Mouse (Mus musculus) testis, adult 2 months (tissue): ENCODE data around the gene Alg9.

Experiments used
- CTCF ChIP-seq: fragments of 200-500 bp; IDR thresholded peaks from 2 replicates; pipeline ENCODE4 v1.5.1; 2012; ENCODE audit warnings: low read depth, mild to moderate bottlenecking, inconsistent platforms, low read length, moderate library complexity; ENCODE audit not compliant: control insufficient read depth, insufficient read depth, insufficient replicate concordance
- POLR2A ChIP-seq: fragments of 200-500 bp; IDR thresholded peaks from 2 replicates; pipeline ENCODE4 v1.6.1; 2012; ENCODE audit warnings: low read depth, mild to moderate bottlenecking, inconsistent platforms, low read length, moderate library complexity; ENCODE audit not compliant: control insufficient read depth

DNA sequence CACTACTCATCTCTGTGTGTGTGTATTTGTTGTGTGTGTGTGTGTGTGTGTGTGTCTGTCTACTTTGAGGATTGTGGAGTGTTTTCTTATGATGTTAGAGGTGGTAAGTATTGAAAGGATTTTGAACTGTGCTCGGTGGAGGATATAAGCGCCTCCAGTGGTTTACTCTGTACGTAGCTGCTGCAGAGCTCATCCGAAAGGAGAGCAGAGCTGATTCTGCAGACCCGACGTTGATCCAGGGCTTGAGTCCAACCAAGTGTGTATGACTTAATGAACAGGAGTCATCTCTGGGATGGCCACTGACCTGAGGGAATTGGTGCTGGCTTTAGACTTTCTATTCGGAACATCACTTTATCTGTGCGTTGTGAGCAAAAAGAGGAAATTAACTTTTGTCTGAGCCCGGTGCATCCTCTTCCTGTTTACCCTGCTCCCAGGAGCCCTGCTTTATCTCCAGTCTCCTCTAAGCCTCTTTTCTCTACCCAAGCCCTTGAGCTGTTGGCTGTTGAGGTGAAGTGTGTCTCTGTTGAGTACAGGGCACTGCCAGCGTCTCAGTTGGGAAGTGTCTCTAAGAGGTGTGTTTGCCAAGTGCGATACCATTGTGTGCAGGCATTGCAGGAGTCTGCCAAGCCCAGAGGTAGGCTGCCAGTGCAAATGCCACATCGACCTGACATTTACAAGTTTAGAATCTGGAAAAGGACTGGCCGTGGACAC lies 66.4 kb downstream of the Alg9 start:
- TF ChIP-seq CTCF (no peak), POLR2A (no peak)
